Mouse (Mus musculus) testis, adult 2 months (tissue): ENCODE data around the gene Cnp.
"Not testable (repeated sequence)": the region's sequence is repeated elsewhere in the genome, so short reads cannot be mapped to it uniquely, and the experiment has no call there.

Source experiments
- CTCF ChIP-seq: fragments of 200-500 bp; IDR thresholded peaks from 2 replicates; pipeline ENCODE4 v1.5.1; 2012; ENCODE audit warnings: low read depth, mild to moderate bottlenecking, inconsistent platforms, low read length, moderate library complexity; ENCODE audit not compliant: control insufficient read depth, insufficient read depth, insufficient replicate concordance
- POLR2A ChIP-seq: fragments of 200-500 bp; IDR thresholded peaks from 2 replicates; pipeline ENCODE4 v1.6.1; 2012; ENCODE audit warnings: low read depth, mild to moderate bottlenecking, inconsistent platforms, low read length, moderate library complexity; ENCODE audit not compliant: control insufficient read depth

DNA sequence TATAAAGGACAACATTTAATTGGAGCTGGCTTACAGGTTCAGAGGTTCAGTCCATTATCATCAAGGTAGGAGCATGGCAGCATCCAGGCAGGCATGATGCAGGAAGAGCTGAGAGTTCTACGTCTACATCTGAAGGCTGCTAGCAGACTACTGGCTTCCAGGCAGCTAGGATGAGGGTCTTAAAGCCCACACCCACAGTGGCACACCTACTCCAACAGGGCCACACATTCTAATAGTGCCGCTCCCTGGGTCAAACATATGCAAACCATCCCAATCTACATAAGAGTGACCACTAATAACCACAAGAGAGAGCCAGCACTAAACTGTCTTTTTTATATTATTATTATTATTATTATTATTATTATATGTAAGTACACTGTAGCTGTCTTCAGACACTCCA is 40.3 kb upstream of the Cnp start:
- not testable (repeated sequence) for TF ChIP-seq CTCF, POLR2A
